Mouse (Mus musculus) intestine, embryonic 16.5 days (tissue): Measurements from ENCODE around the gene Shisa4. TPM values are rescaled to one million over a fixed set of nuclear protein-coding genes. Genes with fewer than 3 reads are reported as not detected.

Experiments used
- polyA plus RNA-seq: library from polyadenylated mRNA; unstranded; fragments of >200 nt; fragmentation: Nextera tagmentation; extraction: Ambion mirVana; gene quantifications from 2 replicates; pipeline ENCODE4 v1.2.1, GENCODE M21; 2015

The Shisa4 gene
- polyA plus RNA-seq, 1 experiment from 2014 or later, result 22.4 TPM

Other genes starting within 250 kb of the Shisa4 start
- gene Ptpn7, start 242.5 kb downstream of the Shisa4 start, polyA plus RNA-seq, result 2.2 and 2.9 TPM in 2 replicates
- gene Arl8a, start 228.4 kb downstream of the Shisa4 start, polyA plus RNA-seq, result 21.4 and 56.5 TPM in 2 replicates
- 0.71 and 0.77 TPM in 2 replicates for gene Gpr37l1, start 207.6 kb downstream of the Shisa4 start, polyA plus RNA-seq
- 264 and 267 TPM in 2 replicates for gene Elf3, start 116.7 kb downstream of the Shisa4 start, polyA plus RNA-seq
- gene Rnpep, start 91.2 kb downstream of the Shisa4 start, polyA plus RNA-seq, result 174 and 193 TPM in 2 replicates
- gene Timm17a, start 61.5 kb downstream of the Shisa4 start, polyA plus RNA-seq, result 247 and 268 TPM in 2 replicates
- gene Lmod1, start 50.4 kb downstream of the Shisa4 start, polyA plus RNA-seq, result 10.6 and 11.7 TPM in 2 replicates
- 64.7 and 70.5 TPM in 2 replicates for gene Ipo9, start 55.3 kb upstream of the Shisa4 start, polyA plus RNA-seq
- 8.8 and 9.0 TPM in 2 replicates for gene Nav1, start 232.1 kb upstream of the Shisa4 start, polyA plus RNA-seq